Mouse (Mus musculus) small intestine, adult 2 months (tissue): ENCODE data around the gene Cox4i2.

ENCODE experiments used
- CTCF ChIP-seq: fragments of 200-500 bp; IDR thresholded peaks from 2 replicates; pipeline ENCODE4 v1.5.1; 2012; ENCODE audit warnings: low read depth, mild to moderate bottlenecking, control low read depth, inconsistent platforms, low read length, moderate library complexity, mixed read lengths; ENCODE audit not compliant: insufficient replicate concordance, insufficient read length; ENCODE audit errors: extremely low read depth
- POLR2A ChIP-seq: fragments of 200-500 bp; IDR thresholded peaks from 2 replicates; pipeline ENCODE4 v1.6.1; 2012; ENCODE audit warnings: low read depth, mild to moderate bottlenecking, control low read depth, inconsistent platforms, low read length, moderate library complexity

GRCm38 (mm10) chr2:152738341-152738740, 15.6 kb upstream of the Cox4i2 start:
- TF ChIP-seq POLR2A (no peak), CTCF (no peak)
